Mouse (Mus musculus) liver, adult 2 months (tissue): ENCODE measurements around the gene Defb45.

Experiments used
- CTCF ChIP-seq: fragments of 200-500 bp; IDR thresholded peaks from 2 replicates; pipeline ENCODE4 v1.5.1; 2011; ENCODE audit warnings: low read depth, low read length, control low read depth
- POLR2A ChIP-seq: fragments of 200-500 bp; IDR thresholded peaks from 2 replicates; pipeline ENCODE4 v1.6.1; 2011; ENCODE audit warnings: low read length, control low read depth; ENCODE audit not compliant: insufficient read depth; ENCODE audit errors: extremely low read depth

GRCm38 (mm10) chr2:152629904-152630303 lies 30.7 kb upstream of the Defb45 start:
- TF ChIP-seq CTCF (no peak), POLR2A (no peak)
